Mouse (Mus musculus) CD4-positive, CD25-positive, alpha-beta regulatory T cell, adult 4 months (primary cell): ENCODE results near the gene Bbs1. TPM values are rescaled to one million over a fixed set of nuclear protein-coding genes. Genes with fewer than 3 reads are reported as not detected.

Experiments used
- polyA plus RNA-seq, 2 experiments: library from polyadenylated mRNA; unstranded; fragments of 100-300 nt; shearing (Covaris generic); gene quantifications; one replicate each; pipeline ENCODE4 v1.2.1; 2017

Bbs1 gene
- polyA plus RNA-seq, 2 experiments from 2014 or later, result 0.38 to 1.7 TPM

Other genes with a start within 250 kb of the Bbs1 start
- gene Gm960, start 208.0 kb downstream of the Bbs1 start, polyA plus RNA-seq, result not detected
- gene Sptbn2, start 195.5 kb downstream of the Bbs1 start, polyA plus RNA-seq, result under 1 TPM; 0.13 to 0.18 TPM
- gene Rbm4b, start 150.1 kb downstream of the Bbs1 start, polyA plus RNA-seq, result 100 to 1,000 TPM; 105 to 151 TPM
- 10 to 100 TPM; 27.9 to 49.0 TPM for gene Rbm4, start 112.7 kb downstream of the Bbs1 start, polyA plus RNA-seq
- 10 to 100 TPM; 29.3 to 43.9 TPM for gene Gm21992, start 95.0 kb downstream of the Bbs1 start, polyA plus RNA-seq
- gene Rbm14, start 95.0 kb downstream of the Bbs1 start, polyA plus RNA-seq, result 10 to 100 TPM; 22.1 to 53.5 TPM
- 100 to 1,000 TPM; 137 to 175 TPM for gene Ccs, start 67.3 kb downstream of the Bbs1 start, polyA plus RNA-seq
- gene Ccdc87, start 67.3 kb downstream of the Bbs1 start, polyA plus RNA-seq, result not detected
- 1 to 10 TPM; 2.0 to 4.8 TPM for gene Ctsf, start 51.5 kb downstream of the Bbs1 start, polyA plus RNA-seq
- not detected for gene Actn3, start 28.7 kb downstream of the Bbs1 start, polyA plus RNA-seq
- gene Zdhhc24, start 28.0 kb downstream of the Bbs1 start, polyA plus RNA-seq, result 1 to 10 TPM; 3.7 to 6.2 TPM
- 10 to 100 TPM; 39.4 to 67.8 TPM for gene Dpp3, start 21.7 kb upstream of the Bbs1 start, polyA plus RNA-seq
- gene Peli3, start 36.5 kb upstream of the Bbs1 start, polyA plus RNA-seq, result under 1 TPM in 1 of 2 experiments, not detected in 1; 0.33 TPM
- gene Mrpl11, start 55.5 kb upstream of the Bbs1 start, polyA plus RNA-seq, result 10 to 100 TPM; 75.6 to 83.6 TPM
- 1 to 10 TPM in 1 of 2 experiments, under 1 TPM in 1; 0.90 to 2.1 TPM for gene Npas4, start 83.7 kb upstream of the Bbs1 start, polyA plus RNA-seq
- 1 to 10 TPM; 2.4 to 2.5 TPM for gene Slc29a2, start 117.2 kb upstream of the Bbs1 start, polyA plus RNA-seq
- gene B4gat1, start 132.2 kb upstream of the Bbs1 start, polyA plus RNA-seq, result 10 to 100 TPM; 11.9 to 20.5 TPM
- under 1 TPM; 0.35 to 0.80 TPM for gene AC124502.3, start 132.3 kb upstream of the Bbs1 start, polyA plus RNA-seq
- 100 to 1,000 TPM in 1 of 2 experiments, 10 to 100 TPM in 1; 85.7 to 136 TPM for gene Brms1, start 134.7 kb upstream of the Bbs1 start, polyA plus RNA-seq
- gene Rin1, start 143.9 kb upstream of the Bbs1 start, polyA plus RNA-seq, result under 1 TPM; 0.14 to 0.17 TPM
- not detected for gene Cd248, start 161.4 kb upstream of the Bbs1 start, polyA plus RNA-seq
- gene Tmem151a, start 178.9 kb upstream of the Bbs1 start, polyA plus RNA-seq, result not detected
- 10 to 100 TPM; 58.1 to 67.8 TPM for gene Yif1a, start 181.9 kb upstream of the Bbs1 start, polyA plus RNA-seq
- under 1 TPM in 1 of 2 experiments, not detected in 1; 0.55 TPM for gene Cnih2, start 191.9 kb upstream of the Bbs1 start, polyA plus RNA-seq
- gene Rab1b, start 200.4 kb upstream of the Bbs1 start, polyA plus RNA-seq, result 100 to 1,000 TPM in 1 of 2 experiments, 10 to 100 TPM in 1; 91.1 to 113 TPM
- gene Klc2, start 211.9 kb upstream of the Bbs1 start, polyA plus RNA-seq, result 1 to 10 TPM; 4.3 to 5.0 TPM